Mouse (Mus musculus) skeletal muscle tissue, adult 2 months (tissue): Measurements from ENCODE around the gene Pigb.

Source experiments
- DNase-seq: peaks from one replicate; pipeline ENCODE4 v3.0.0-alpha.2; 2012; ENCODE audit warnings: low read depth, low spot score

Gene Pigb

DNA sequence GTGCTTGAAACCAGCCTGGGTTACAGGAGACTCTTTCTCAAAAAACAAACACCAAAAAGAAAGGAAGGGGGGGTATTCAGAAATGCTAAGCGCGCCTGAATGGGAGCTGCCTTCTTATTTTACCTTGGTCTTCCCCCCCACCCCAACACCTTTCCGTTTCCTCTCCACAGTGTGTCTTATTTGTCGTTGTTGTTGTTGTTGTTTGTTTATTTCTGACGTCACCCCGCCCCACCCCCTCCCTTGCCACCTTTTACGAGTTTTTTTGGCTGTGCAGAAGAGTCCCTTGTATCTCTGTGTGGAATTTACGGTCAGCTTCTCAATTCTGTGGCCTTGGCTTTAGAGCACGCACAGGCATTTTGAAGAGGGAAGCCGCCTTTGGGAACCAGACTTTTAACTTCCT, 5.5 kb upstream of the Pigb start:
- no peak for DNase-seq

DNA sequence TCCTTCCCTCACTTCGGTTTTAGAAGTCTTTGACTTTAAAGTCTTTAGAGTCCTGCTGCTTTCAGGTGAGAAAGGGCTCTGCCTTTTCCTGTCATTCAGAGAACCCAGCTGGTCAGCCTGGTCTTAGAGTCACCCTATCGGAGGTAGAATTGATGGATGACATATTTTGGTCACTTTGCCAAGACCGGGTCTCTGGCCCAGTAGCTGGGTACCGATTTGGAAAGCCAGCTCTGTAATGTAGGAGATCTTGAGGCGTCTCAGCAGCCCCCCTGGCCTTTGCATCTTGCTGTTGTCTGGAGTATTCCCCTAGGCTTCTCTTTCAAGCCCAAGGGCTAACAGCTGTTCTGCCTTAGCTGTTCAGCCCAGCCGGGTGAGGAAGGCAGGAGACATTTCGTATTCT, 5.0 kb upstream of the Pigb start:
- DNase-seq: no peak

DNA sequence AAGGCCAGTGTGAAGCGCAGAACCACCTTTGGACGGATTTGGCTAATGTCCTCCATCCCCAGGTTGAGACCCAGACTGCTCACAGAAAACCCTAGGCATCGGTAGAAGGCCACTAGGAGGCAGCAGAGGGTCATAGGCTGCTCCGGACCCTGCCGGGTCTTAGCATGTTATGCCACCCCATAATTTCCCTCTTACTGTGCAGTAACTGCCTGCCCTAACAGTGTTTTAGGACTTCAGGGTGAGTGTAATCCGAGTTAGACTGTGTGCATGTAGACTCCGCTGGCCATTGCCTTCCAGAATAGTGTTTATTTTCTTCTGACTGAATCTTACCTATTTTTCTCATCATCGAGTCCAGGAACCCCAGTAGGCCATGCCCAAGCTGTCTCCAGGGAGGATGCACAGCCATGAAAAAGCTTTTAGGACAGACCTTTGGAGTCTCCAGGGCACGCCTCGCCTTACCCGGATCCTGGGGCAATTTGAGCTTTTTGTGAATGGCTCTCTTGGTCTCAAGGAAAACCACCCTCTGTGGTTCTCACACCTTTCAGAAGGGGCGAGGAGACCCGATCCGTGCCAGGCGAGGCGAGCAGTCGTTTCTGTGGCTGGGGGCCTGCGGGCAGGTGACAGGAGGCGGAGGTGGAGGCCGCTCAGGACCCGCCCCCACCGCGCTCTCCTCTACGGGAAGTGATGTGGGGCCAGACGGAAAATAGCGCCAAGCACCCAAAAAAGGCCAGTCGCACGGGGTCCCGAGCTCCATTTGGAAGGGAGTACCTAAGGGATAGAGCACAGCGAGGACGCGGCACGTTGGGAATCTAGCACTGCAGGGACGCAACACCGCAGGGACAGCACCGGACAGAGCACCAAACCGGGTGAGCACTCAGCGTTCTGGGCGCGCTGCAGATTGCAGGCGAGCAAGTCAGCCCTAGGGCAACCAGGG, 4.2 kb upstream of the Pigb start, which contains the start of gene Rab27a:
Rab27a (plus strand) TSS at position 709 of the 934 bp plus-strand sequence.
- DNase-seq: peak; percentile 56

DNA sequence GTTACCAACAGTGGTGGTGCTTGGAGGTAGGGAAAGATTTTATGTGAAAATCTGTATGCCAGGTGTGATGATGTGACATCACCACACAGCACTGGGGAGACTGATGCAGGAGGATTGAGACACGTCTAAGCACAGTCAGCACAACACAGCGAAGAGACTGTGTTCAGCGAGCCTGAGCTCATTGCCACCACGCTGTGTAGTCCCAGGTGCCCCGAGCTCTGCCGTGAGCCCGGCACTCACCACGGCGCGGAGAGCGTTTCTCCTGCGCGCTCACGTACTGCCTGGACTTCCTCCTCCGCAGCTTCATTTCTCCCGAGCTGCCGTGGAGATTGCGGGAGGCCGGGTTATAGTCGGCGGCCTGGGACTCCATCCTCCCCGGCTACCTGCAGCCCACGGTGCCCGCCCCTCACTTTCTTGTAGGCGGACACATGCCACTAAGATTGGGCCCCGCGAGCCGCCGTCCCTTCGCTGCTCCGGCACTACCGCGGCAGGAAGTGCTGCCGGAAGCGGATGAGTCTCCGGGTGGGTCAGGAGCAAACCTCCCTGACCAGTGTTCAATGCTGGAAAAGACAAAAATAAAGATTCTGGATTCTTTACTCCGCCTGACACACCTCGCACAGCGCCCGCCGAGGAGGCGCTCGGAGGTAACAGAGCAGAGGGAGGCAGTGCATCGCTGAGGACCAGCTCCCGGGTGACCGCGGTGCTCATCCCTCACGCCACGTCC, 794 bp downstream of the Pigb start:
- DNase-seq: peak; percentile 81

- no peak for DNase-seq
Observed at GRCm38 (mm10) chr9:73033406-73033805, 6.8 kb downstream of the Pigb start.

DNA sequence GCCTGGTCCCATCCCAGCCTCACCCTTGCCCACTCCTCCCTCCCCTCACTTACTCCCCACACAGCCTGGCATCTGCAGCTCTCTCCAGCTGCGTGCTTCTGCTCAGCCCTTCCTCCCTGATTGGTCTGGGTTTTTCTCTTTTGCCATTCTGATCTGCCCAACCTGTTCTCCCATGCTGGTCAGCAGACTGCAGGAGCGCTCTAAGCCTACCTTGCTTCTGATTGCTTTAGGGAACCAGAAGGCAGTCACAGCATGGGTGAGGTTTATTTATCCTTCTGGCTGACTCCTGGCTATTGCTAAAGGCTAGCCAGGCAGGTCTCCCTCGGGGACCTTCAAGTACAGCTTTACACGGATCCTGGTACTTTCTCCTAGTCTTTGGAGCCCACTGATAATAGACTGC, 8.8 kb downstream of the Pigb start:
- no peak for DNase-seq

DNA sequence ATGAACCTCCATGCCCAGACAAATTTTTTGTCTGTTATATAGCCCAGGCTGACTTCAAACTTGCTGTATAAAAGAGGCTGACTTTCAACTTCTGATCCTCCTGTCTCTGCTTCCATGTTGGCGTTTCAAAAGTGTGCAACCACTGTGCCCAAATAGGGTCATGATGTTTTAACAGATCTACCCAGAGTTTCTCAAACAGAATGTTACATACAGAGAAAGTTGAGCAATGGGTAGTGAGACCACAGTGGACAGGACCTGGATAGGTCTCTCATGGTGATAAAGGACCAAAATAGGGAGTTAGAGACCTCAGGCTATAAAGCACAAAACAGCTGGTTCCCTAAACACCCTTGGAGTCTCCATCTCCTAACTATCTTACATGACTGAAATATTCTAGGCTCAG, 9.7 kb downstream of the Pigb start:
- DNase-seq: no peak

DNA sequence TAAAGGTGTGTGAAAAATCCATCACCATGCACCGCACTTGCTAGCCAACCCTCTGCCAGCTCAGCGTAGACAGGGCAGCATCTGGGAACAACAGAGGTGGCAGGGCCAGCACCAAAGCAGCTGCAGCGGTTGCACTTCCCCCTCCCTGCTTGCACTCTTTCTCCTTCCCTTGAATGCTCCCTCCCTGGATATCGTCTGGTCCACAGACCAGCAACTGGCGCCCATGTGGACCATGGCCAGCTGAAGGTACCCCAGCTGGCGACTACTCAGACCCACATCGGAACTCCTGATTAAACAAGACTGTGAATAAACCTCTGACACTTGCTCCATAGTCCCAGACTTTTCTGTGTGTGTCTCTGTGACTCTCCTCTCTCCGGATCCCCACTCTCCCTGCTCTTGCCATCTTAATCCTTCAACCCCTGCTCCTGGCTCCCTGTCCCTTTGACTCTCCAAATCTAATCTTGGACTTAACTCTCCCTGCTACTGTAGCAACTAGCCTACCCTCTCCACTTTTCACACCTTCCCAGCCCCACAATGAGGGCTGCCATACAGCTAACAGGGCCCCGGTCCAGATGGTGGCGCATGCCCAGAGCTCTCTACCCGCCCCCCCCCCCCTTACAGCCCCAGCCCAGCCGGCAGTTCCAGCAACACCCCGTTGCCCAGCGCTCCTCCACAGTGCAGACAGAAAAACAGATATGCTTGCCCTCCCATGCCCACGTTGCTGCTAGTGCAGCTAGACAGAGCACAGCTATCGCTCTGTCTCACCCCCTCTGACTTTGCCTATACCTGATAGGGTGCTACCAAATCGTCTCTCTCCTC, 14.2 kb downstream of the Pigb start:
- DNase-seq: no peak

DNA sequence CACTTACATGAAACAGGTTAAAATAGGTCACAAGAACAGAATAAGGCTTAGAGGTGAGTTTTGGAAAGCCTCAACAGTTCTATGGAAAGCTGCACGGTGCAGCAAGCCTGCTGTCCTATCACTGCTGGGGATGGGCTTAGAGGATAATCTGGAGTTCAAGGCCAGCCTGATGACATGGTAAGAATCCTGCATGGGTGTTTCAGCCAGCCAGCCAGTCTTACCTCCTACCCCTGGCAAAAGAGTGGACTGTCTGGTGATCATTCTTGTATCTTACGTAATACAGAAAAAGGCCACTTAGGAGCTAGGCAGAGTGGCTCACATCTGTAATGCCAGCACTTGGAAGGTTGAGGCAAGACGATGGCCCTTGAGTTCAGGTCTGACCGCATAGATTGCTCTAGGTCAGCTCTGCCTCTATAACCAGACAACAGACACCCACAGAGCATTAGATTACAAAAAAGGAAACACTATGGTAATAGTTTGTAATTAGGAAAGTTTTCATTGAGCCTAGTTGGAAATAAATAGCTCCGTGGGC, 19.5 kb downstream of the Pigb start:
- DNase-seq: no peak

DNA sequence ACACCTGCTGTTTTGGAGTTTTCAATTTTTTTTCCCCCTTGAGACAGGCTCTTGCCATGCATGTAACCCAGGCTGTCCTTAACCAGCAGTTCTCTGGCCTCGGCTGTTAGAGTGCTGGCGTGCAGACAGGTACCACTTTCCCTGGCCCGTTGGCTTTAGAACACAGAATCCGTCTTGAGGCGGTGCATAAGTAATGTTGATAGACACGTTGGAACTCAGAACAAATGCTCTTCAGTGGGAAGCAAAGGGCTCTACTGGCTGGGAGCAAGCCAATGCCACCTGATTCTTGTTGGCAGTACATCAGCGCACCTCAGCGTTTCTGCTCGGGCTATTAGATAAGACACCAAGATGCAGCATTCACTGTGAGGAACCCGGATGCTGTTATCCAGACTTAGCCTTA, 20.3 kb downstream of the Pigb start:
- peak; percentile 40 for DNase-seq

DNA sequence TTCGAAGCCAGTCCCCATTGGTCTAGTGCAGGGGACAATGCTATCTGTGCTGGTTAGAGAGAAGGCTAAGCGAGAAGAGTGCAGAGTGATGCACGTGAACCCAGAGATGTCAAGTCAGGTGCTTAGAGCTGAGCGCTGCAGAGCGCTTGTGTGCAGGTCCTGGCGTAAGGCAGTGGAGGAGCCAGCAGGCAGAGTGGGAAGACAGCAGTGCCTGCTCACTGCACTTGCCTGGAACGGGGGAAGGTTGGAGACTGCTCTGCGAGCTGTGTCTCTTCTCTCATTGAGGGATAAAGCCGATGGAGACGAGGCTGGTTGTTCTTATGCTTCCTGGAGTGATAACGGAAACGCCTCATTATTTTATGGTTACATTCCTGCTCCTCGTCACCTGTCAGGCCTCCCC, 25.5 kb downstream of the Pigb start:
- no peak for DNase-seq

- DNase-seq: no peak
Observed at GRCm38 (mm10) chr9:73012629-73013028, 27.5 kb downstream of the Pigb start.

GRCm38 (mm10) chr9:73008384-73008783, 31.8 kb downstream of the Pigb start:
- DNase-seq: no peak

GRCm38 (mm10) chr9:73006175-73006574, 34.0 kb downstream of the Pigb start:
- no peak for DNase-seq

DNA sequence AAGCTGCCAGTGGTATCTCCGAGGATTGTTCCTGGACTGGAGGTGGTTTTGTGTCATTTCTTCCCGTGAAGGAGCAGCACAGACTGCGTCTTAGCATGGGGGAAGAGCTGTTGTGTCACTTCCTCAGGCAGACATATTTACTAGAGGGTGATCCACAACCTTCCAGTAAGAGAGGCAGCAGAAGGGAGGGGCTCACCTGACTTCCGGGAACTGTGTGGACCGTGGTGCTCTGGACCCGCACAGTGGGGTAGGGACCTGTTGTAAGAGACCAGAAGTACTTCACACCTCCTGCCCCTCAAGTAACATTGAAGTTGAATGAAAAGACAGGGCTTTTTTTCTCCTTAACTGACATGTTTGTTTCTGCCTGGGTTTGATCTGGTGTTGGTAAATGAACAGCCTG, 35.1 kb downstream of the Pigb start:
- no peak for DNase-seq

GRCm38 (mm10) chr9:73004076-73004475, 36.1 kb downstream of the Pigb start:
- DNase-seq: no peak

- DNase-seq: no peak
Observed at GRCm38 (mm10) chr9:73002177-73002576, 38.0 kb downstream of the Pigb start.

DNA sequence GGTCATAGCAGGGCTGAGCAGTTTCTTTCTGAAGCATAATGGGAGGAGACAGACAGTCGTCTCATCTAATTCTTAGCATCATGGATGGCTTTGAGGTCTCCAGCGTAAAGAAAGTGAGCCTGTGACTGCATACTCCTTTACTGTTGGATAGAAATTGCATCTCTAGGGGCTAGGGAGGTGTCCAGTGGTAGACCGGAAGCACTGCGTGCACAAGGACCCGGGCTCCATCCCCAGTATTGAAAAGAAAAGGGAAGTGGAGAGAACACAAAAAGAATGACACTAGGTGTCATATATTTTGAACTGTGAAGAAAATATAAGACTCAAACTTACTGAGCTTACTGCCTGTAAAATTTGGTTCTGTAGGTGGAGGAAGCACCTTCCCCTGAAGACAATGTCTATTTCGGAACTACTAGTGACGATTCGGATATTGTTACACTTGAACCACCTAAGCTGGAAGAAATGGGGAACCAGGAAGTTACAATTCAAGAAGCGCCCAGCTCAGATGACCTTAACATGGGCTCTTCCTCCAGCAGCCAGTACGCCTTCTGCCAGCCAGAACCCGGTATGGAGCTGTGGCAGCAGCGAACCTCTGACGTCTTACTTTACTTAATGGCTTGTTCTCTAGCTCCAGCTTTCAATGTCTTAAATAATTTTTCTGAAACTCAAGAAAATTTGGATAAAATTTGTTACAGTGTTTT, 38.7 kb downstream of the Pigb start:
- no peak for DNase-seq

DNA sequence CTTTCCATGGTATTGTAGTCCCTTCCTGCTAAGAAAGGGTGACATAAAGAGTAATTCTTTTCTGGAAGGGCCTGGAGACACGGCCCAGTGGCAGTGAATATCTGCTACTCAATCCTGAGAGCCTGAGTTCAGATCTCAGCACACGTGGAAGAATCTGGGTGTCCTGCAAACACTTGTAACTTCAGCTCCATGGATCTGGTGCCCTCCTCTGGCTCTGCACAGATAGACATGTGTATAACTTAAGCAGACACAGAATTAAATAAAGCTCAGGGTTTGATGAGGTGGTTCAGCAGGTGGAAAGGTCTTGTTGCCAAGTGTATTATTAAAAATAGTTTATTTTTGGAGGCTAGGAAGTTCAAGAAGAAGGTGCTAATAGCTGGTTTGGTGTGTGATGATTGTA, 39.7 kb downstream of the Pigb start:
- DNase-seq: no peak

GRCm38 (mm10) chr9:72996806-72997205, 43.4 kb downstream of the Pigb start:
- DNase-seq: no peak

GRCm38 (mm10) chr9:72996167-72996566, 44.0 kb downstream of the Pigb start:
- DNase-seq: peak; percentile 27
